Mouse (Mus musculus) cerebellum, postnatal 36 days (tissue): ENCODE measurements around the gene Trim27.

Experiments used
- DNase-seq, 2 experiments: peaks; one replicate each; pipeline ENCODE4 v3.0.0; 2021 to 2022; ENCODE audit warnings: mixed read lengths in 2 of 2

The Trim27 gene

DNA sequence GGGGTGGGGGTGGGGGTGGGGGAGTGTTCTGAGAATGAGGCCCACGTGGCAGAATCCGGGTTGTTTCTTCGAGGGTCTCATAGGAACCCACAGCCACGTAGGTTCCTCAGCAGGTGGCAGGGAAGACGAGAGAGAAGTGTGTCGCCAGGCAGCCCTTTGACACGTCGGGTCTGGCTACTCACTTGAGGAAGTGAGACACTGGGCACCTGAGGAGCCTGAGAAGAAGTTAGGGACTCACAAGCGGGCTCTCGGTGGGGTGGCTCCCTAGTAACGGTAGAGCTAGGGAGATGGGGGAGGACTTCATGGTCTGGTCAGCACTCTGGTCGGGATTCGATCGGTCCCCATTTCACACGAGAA lies at the start of gene Trim27:
Gene Trim27 (plus strand): TSS at position 79 of the 357 bp plus-strand sequence.
- DNase-seq = peak in 1 of 2 experiments; percentile 24

GRCm38 (mm10) chr13:21142421-21142820 lies 36.8 kb upstream of the Trim27 start:
- no peak for DNase-seq

DNA sequence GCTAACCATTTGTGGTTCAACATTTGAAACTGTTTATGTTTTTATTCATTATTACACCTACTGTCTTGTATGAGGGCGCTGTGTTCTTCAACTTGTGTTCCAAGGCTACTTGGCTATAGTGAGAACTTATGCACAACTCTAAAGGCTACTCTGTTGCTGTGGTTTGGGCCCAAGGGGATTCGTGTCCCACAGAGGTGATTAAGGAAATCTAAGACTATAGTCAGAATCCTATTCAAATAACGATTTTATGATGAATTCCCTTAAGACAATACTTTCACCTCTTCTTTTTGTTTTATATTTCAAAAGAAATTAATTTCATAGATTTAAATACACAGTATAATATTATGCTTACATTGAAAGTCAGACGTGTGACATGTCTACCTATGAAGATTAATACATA lies 33.5 kb upstream of the Trim27 start, which contains the start of gene Olfr1368:
Gene Olfr1368 (minus strand): TSS at position 101 of the 400 bp plus-strand sequence.
- no peak for DNase-seq

GRCm38 (mm10) chr13:21155888-21156287 lies 23.4 kb upstream of the Trim27 start:
- no peak for DNase-seq

GRCm38 (mm10) chr13:21158071-21158470 lies 21.2 kb upstream of the Trim27 start:
- DNase-seq = no peak

- DNase-seq = peak; percentile 90
Measured at GRCm38 (mm10) chr13:21158785-21159474, 20.3 kb upstream of the Trim27 start.

DNA sequence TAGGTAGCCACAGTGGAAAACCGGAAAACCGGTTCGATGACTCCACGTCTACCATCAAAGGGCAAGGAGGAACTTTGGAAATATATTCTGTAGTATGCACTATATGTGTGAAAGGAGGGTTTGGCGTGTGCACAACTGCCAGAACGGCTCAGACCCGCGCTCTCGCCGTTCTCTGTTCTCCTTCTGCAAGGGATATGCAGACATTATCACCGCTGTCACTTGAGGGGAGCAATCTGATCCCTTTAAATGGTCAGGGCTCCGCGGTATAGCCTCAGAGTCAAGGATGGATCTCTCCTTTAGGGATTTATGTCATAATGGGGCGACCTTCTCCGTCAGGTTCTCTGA lies 19.8 kb upstream of the Trim27 start:
- peak; percentile 10 to 28 for DNase-seq

DNA sequence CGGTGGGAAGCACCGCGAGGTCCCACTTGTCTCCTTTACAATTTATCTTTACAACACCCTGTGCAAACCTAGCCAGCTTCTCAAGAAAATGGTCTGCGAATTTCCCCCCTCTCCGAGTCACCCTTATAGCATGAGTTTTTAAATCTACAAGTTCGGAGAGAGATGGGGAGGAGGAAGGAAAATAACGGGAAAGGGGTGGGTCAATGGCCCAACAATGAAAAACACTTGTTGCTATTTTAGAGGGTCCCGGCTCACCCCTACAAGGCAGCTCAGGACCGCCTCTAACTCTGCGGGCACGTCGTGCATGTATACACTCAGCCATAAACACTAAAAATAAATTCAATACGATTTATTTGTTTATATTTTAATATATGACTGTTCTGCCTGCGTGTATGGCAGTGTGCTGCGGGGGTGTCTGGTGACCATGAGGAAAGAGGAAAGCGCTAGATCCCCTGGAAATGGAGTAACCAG lies 19.2 kb upstream of the Trim27 start:
- peak in 1 of 2 experiments; percentile 13 for DNase-seq

DNA sequence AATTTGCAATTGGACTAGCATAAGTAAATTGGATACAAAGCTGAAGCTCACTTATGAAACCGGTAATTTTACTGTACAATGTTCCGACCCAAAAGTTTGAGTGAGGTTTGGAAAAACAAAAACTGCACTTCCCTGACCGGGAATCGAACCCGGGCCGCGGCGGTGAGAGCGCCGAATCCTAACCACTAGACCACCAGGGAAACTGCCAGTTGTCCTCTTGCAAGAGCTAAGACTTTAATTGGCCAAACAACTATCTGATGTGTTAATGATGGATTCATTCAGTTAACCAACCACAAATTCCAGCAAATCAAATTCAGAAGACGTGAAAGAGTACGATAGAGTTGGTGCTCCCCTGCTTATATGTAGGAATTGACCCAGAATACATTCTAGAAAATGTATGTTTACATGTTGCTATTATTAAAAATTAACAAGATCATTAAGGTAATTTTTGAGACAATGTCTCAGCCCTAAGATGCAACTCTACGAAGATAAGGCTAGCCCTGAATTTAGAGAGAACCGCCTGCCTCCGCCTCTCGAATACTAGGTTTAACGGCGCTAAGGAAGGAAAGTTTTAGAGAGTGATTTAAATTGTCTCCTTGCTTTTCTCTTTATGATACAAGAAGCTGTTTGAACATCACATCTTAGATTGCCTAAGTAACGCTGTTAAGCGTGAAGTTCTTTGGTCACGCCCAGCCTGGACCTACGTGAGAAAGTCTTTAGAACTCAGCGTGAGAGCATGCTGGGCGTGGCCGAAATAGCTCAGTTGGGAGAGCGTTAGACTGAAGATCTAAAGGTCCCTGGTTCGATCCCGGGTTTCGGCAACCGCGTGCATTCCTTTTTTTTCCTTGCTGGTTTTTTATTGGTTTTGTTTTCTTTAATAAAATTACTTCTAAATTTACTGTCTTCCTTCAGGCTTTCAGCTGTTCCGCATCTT lies 18.3 kb upstream of the Trim27 start:
- DNase-seq = peak; percentile 89 to 96

DNA sequence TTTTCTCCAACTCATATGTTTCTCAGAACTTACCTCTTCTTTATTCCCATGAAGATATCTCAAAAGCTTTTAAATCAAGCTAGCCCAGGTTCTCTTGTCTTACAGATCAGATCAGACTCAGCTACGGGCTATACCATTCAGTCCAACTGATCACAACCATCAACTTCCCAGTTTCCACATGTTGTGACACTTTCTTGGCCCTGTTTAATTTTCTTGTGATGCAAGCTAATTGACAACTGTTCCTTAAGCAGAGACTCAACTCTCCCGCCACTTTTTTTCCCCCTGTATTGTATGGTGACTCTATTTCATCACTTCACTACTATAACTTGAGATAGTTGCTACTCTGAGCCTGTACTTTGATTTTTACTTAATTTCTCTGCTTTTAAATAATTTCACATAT lies 17.7 kb upstream of the Trim27 start:
- DNase-seq = peak in 1 of 2 experiments; percentile 9

GRCm38 (mm10) chr13:21162591-21162990 lies 16.7 kb upstream of the Trim27 start:
- DNase-seq = no peak

DNA sequence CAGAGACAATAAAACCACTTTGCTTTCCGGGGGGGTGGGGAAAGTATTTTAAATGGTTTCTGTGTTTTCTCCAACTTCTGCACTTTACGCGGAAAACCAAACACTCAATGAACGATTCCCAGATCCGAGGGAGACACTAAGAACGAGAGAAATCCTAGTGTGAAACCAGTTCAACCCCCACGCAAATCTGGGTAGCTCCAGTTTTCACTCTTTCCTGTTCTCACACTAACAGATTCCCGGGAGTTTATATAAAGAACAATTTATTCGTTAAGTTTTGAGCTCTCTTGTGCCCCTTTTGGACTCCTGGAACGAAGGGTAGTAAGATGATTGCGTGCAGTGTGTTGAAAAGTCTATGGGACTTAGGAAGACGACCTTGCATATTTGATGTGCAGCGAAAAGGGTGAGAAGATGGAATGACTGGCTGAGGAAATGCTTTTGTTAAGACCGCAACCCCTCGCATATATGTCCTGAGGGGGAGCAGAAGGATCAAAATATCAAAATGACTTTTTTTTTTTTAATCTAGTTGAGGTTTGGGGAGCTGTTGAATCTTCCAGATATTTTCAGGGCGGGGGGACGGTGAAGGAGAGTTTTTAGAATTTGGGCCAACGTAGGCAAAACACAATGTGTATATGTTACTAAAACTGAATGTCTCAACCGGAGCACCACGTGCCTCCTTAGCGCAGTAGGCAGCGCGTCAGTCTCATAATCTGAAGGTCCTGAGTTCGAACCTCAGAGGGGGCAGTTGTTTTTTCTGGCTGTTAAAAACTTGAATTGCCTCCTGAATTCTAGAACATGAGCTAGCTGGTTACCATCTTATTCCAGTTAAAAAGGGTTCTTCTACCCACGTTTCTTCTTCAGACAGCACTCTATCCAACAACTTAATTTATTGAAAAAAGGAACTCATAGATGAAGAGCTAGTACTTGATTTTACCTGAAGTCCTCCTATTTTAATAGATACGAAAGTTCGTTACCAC lies 12.0 kb upstream of the Trim27 start:
- peak; percentile 76 to 85 for DNase-seq

DNA sequence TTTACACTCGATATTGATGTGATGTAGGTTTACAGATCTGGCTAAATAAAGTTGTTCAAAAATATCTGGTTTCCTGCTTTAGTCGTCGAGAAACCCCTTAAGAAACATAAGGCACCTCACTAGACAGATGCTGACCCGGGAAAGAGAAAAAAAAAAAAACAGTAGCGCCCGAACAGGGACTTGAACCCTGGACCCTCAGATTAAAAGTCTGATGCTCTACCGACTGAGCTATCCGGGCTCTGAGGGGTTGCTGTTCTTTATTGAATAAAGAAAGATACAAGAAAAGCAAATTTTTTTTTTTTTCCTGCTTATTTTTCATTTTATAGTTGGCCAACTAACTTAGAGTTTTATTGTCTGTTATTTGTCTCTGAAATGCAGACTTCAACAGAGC lies 11.3 kb upstream of the Trim27 start:
- peak; percentile 11 to 48 for DNase-seq

DNA sequence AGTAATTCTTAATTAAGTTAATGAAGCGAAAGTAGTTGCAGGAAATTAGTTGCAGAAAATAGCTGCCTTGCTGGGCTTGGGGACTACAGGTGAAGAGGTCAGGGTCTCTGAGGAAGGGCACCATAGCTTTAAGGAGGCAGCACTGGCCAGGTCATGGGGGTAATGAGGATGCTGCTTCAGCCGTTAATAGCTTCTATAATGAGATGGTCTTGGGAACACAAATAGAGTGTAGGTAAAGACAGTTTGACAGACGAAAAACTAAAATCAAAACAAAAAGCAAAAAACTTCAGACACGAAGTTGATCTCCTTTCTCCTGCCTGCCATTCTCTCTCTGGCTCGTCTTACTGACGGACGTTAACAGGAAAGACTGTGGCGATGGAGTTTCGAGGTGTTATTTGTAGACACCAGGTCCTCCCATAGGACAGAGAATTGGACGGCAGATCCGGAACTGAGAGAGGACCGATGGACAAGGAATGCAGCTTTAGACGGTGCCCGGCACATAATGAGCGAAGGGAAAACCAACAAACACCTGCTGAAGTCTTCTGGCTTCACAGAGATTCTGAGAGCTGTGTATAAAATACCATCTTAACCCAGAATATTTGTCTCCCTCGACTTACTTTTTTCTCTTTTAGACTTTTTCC lies 10.8 kb upstream of the Trim27 start:
- peak; percentile 19 to 45 for DNase-seq

GRCm38 (mm10) chr13:21169121-21169656 lies 10.1 kb upstream of the Trim27 start:
- DNase-seq = peak in 1 of 2 experiments; percentile 9

DNA sequence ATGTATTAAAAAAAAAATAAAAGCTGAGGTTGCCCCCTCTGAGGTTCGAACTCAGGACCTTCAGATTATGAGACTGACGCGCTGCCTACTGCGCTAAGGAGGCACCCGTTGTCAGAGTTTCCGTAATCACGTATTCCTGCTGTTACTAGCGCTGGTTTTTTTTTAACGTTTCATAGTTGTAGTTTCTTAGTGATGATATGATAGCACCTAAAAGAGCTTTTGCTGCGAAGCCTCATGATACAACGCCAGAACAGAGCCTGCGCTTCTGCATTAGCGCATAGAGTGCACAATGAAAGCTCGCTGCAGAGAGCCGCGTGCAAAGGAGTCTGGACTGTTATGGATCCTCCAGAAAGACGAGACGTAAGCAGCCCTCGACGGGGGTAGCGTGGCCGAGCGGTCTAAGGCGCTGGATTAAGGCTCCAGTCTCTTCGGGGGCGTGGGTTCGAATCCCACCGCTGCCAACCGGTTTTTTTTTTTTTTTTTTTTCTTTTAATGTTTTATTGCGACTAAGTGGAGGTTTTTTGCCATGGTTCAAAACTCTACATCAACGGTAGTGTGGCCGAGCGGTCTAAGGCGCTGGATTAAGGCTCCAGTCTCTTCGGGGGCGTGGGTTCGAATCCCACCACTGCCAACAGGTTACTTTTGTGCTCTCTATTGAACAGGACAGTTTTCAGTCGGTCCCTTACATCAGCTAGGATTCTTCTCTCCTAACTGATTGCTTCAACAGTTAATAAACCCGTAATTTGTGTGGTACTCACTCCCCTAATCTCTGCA lies 9.4 kb upstream of the Trim27 start:
- DNase-seq = peak; percentile 71 to 76

DNA sequence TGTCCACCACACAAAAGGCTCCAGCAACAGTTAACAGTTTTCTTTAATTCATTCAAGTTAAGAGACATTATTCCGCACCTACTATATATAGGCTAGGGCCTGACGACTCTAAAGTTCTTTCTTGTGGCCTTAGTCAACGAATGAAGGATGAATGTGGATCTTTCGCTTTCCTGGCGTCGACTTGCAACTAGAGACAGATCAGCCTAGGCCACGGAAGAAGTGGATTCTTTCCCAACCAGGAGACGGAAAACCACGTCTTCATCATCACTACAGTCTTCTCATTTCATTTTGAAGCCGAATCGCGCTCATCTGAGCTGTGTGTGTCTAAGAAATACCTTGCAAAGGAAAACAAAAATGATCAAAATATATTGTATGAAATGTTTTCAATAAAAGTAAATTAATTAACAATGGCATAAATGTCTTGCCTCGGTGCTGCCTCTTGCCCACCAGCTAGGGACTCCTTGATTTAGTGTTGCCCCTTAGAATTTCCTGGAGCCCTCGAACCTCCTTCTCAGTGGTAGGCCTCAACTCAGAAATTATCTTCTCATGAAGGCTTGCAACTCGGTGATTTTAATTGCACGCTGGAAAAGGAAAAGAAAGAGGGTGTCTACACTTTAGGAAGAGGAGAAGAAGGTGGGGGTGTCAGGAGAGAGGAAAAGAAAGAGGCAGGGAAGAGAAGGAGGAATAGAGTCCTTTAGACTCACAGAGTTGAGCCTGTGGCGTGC lies 8.7 kb upstream of the Trim27 start:
- DNase-seq = no peak

- DNase-seq = peak; percentile 12 to 16
Measured at GRCm38 (mm10) chr13:21171156-21171530, 8.1 kb upstream of the Trim27 start.

DNA sequence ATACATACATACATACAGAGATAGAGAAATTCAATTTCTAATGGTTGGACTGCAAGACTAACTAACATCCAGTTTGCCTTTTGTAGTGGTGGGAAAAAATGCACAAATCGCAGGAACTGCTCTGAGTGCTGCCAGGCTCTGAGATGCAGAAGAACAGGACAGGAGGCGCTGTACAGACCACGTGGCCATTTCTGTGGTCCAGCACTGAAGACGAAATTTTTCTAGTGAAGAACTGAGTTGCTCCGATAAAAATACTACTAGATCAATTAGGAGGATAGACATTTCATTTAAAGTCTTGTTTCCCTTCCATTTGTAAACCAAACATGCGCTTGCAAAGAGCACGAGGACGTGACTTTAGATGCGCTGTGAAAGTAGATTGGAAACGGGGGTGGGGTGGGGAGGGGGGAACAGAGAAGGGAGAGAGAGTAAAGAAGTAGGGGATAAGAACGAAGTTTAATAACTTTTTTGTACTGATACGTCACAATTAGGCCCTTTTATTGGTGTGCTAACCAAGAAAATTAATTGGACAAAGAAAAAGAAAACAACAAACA lies 7.6 kb upstream of the Trim27 start:
- DNase-seq = peak; percentile 12 to 28
